Mouse (Mus musculus) E14TG2a.4 (cell line): Measurements from ENCODE around the gene Nlrc5.

Experiments used
- H3K27me3 ChIP-seq: 2 replicates; pipeline ENCODE4 v1.6.1; 2014; ENCODE audit warnings: low read length, control low read depth; ENCODE audit not compliant: insufficient read depth
- H3K36me3 ChIP-seq: 2 replicates; pipeline ENCODE4 v1.6.1; 2014; ENCODE audit warnings: low read length, control low read depth; ENCODE audit not compliant: insufficient read depth
- H3K4me1 ChIP-seq: replicated peaks from 2 replicates; pipeline ENCODE4 v1.6.1; 2014; ENCODE audit warnings: low read depth, low read length, control low read depth
- H3K4me3 ChIP-seq: replicated peaks from 2 replicates; pipeline ENCODE4 v1.5.1; 2014; ENCODE audit warnings: mild to moderate bottlenecking, low read length
- H3K9me3 ChIP-seq: 2 replicates; pipeline ENCODE4 v1.6.1; 2014; ENCODE audit warnings: low read length, control low read depth
- CTCF ChIP-seq: conservative IDR thresholded peaks from 2 replicates; pipeline ENCODE4 v1.5.1; 2014; ENCODE audit warnings: low read length
- NANOG ChIP-seq: IDR thresholded peaks from 2 replicates; pipeline ENCODE4 v1.6.1; 2014; ENCODE audit warnings: borderline replicate concordance, low read length, mixed read lengths
- POU5F1 ChIP-seq: IDR thresholded peaks from 2 replicates; pipeline ENCODE4 v1.6.1; 2014; ENCODE audit warnings: low read length, borderline replicate concordance

Gene Nlrc5

GRCm38 (mm10) chr8:94549482-94549881 lies 115.3 kb downstream of the Nlrc5 start:
- H3K36me3 ChIP-seq = no peaks in the 10 kb centered on the region
- peaks cover 12% of the 10 kb centered on the region; the same call in 1 of the 2 replicates for H3K27me3 ChIP-seq
- H3K4me3 ChIP-seq = no peak overlapping the region
- no peak for TF ChIP-seq POU5F1
- no peak for TF ChIP-seq CTCF
- no peak for TF ChIP-seq NANOG
- peaks cover 13% of the 10 kb centered on the region for H3K4me1 ChIP-seq
- H3K9me3 ChIP-seq = no peaks in the 10 kb centered on the region

GRCm38 (mm10) chr8:94549998-94550397 lies 115.8 kb downstream of the Nlrc5 start:
- peaks cover 13% of the 10 kb centered on the region for H3K4me1 ChIP-seq
- H3K36me3 ChIP-seq = no peaks in the 10 kb centered on the region
- H3K4me3 ChIP-seq = no peak overlapping the region
- no peak for TF ChIP-seq POU5F1
- no peak for TF ChIP-seq NANOG
- no peak for TF ChIP-seq CTCF
- peaks cover 12% of the 10 kb centered on the region; the same call in 1 of the 2 replicates for H3K27me3 ChIP-seq
- H3K9me3 ChIP-seq = no peaks in the 10 kb centered on the region

- TF ChIP-seq POU5F1 (no peak), NANOG (no peak), CTCF (no peak)
These were observed 117.6 kb downstream of the Nlrc5 start for GRCm38 (mm10) chr8:94551471-94552422.

GRCm38 (mm10) chr8:94552696-94553095 lies 118.5 kb downstream of the Nlrc5 start:
- TF ChIP-seq CTCF = no peak
- TF ChIP-seq NANOG = no peak
- no peak for TF ChIP-seq POU5F1
- Histone ChIP-seq H3K9me3 (no peaks in the 10 kb centered on the region), H3K4me3 (no peak overlapping the region)

More at GRCm38 (mm10) chr8:94551471-94552422, 117.6 kb downstream of the Nlrc5 start:
- H3K9me3 ChIP-seq = no peaks in the 10 kb centered on the region
- peaks cover 13% of the 10 kb centered on the region for H3K4me1 ChIP-seq
- H3K36me3 ChIP-seq = no peaks in the 10 kb centered on the region
- peaks cover 11% of the 10 kb centered on the region; the same call in 1 of the 2 replicates for H3K27me3 ChIP-seq
- H3K4me3 ChIP-seq = no peak overlapping the region

GRCm38 (mm10) chr8:94557281-94557680 lies 123.1 kb downstream of the Nlrc5 start:
- Histone ChIP-seq H3K4me3 (no peak overlapping the region), H3K36me3 (no peaks in the 10 kb centered on the region), H3K9me3 (no peaks in the 10 kb centered on the region), H3K27me3 (peaks cover 6% of the 10 kb centered on the region), H3K4me1 (no peaks in the 10 kb centered on the region)
- TF ChIP-seq CTCF = no peak

More at GRCm38 (mm10) chr8:94552696-94553095, 118.5 kb downstream of the Nlrc5 start:
- Histone ChIP-seq H3K36me3 (no peaks in the 10 kb centered on the region), H3K27me3 (peaks cover 4% of the 10 kb centered on the region), H3K4me1 (peaks cover 13% of the 10 kb centered on the region)

- TF ChIP-seq NANOG = no peak
- no peak for TF ChIP-seq POU5F1
- TF ChIP-seq CTCF = no peak
- H3K4me3 ChIP-seq = no peak overlapping the region
- H3K36me3 ChIP-seq = no peaks in the 10 kb centered on the region
- H3K9me3 ChIP-seq = no peaks in the 10 kb centered on the region
- H3K4me1 ChIP-seq = peaks cover 5% of the 10 kb centered on the region; the same call in 1 of the 2 replicates
- H3K27me3 ChIP-seq = peaks cover 3% of the 10 kb centered on the region
These were observed 127.1 kb downstream of the Nlrc5 start for GRCm38 (mm10) chr8:94561256-94561655.

- Histone ChIP-seq H3K36me3 (no peaks in the 10 kb centered on the region), H3K4me3 (no peak overlapping the region), H3K9me3 (no peaks in the 10 kb centered on the region), H3K4me1 (peaks cover 24% of the 10 kb centered on the region), H3K27me3 (peaks cover 3% of the 10 kb centered on the region; the same call in 1 of the 2 replicates)
- TF ChIP-seq CTCF (no peak), NANOG (no peak), POU5F1 (no peak)
These were observed 130.3 kb downstream of the Nlrc5 start for GRCm38 (mm10) chr8:94564421-94564820.

GRCm38 (mm10) chr8:94566033-94566432 lies 131.9 kb downstream of the Nlrc5 start:
- H3K9me3 ChIP-seq = no peaks in the 10 kb centered on the region
- H3K4me1 ChIP-seq = peaks cover 31% of the 10 kb centered on the region
- no peak overlapping the region for H3K4me3 ChIP-seq
- peaks cover 3% of the 10 kb centered on the region; the same call in 1 of the 2 replicates for H3K27me3 ChIP-seq
- no peak for TF ChIP-seq NANOG
- no peak for TF ChIP-seq CTCF
- TF ChIP-seq POU5F1 = no peak
- no peaks in the 10 kb centered on the region for H3K36me3 ChIP-seq
